Mouse (Mus musculus): ENCODE results near the gene Ncf1. TPM values are rescaled to one million over a fixed set of nuclear protein-coding genes. Genes with fewer than 3 reads are reported as not detected.

Ncf1 gene
- polyA plus RNA-seq (2012; rRNA removed; ENCODE audit: low replicate concordance) = 8.5 and 20.1 TPM in 2 replicates

DNA sequence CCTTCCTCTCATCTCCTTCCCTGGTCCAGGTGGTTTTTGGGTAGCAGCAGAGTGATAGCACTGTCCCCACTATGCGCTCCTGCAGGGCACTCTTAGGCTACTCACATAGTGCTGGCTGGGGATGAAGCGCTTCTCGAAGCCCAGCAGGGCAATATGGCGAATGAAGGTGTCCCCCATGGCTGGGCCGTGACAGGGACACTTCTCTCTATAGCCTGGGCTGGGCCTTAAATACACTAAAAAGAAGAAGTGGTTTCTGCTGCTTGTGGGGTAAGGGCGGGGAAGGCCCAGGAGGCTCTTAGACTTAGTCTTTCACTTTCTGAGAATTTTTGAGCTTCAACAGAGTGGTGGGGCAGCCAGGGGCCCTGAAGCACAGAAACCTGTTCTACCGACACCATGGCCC lies at the start of gene Ncf1:
Ncf1 (minus strand) TSS at position 235 of the 400 bp plus-strand sequence.

DNA sequence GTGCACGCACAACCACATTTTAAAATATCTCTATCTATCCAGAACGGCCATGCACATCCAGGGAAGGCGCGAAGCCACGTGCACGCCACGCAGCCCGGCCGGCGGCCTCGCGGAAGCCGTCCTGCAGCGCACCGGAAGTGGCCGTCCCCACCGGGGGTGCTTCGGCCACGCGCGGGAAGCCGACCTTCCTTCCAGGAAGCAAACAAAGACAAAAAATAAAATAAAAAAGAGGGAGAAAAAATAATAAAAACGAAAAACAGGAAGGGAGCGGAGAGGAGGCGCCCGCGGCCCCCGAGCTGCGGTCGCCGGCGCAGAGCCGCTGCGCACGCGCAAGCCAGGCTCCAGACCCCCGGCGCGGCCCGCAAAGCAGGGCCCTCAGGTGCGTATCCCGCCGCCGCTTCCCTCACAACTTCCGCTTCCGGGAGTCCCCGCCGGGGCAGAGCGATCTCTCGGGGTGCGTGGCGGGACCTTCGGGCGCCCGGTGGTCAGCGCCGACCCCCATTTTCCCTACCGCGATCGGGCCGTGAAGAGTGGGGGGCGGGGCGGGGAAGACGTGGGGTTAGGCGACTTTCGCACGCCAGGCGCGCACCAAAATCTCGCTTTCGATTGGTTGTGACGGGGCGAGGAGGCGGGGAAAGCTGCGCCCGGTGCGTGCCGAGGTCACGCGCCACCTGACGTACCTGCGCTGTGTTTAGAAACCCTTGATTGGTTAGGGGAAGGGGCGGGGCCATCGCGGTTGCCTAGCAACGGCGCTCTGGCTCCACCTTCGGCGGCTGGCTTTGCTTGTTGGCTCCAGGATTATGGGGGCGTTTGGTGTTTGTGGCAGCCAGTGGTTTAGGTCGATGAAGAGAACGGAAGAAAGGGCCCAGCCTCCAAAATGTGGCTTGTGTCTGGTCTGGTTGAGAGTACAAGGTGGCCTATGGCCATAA lies 45.3 kb downstream of the Ncf1 start, which contains the start of gene Gtf2ird2:
Gtf2ird2 (plus strand) TSS at position 140 of the 929 bp plus-strand sequence.

DNA sequence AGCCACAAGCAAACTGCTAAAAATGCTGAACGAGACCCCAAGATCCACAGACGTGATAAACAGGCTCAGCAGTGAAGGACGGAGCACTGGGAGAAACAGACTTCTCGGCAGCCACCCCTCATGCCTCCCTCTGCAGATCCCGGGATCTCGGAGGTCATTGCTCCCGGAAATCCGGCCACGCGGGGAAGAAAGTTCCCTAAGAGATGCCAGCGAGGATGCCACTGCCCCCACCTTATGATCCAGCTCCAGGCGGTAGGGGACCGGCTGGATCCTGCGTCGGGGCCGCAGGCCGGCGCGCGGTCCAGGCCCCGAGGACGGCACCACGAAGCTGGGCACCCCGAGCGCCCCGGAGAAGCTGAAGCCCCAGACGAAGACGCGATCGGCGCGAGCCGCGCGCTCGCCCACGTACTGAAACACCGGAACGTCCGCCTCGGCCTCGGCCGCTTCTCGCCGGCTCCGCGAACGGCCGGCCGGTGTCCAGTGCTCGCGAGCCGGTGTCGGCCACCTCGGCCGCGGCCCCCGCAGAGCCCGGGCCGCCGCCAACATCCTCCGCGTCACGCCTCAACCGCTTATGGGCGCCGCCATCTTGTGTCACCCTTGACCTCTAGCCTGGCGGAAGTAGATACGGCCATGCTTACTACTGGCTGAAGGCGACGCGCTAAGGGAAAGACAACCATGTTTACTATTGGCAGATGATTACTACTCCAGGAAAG lies 53.1 kb downstream of the Ncf1 start, which contains the start of gene Rcc1l:
Rcc1l (minus strand) TSS at position 606 of the 713 bp plus-strand sequence.

Other genes with a start within 250 kb of the Ncf1 start
- gene Castor2, start 129.9 kb downstream of the Ncf1 start, polyA plus RNA-seq (2012; rRNA removed; ENCODE audit: low replicate concordance) = 10.7 and 15.2 TPM in 2 replicates
- gene Rcc1l, start 52.9 kb downstream of the Ncf1 start, polyA plus RNA-seq (2012; rRNA removed; ENCODE audit: low replicate concordance) = 10.7 and 13.9 TPM in 2 replicates
- 2.7 and 3.8 TPM in 2 replicates for gene Gtf2ird2, start 45.6 kb downstream of the Ncf1 start, polyA plus RNA-seq (2012; rRNA removed; ENCODE audit: low replicate concordance)
- 22.8 and 30.3 TPM in 2 replicates for gene Gtf2i, start 85.1 kb upstream of the Ncf1 start, polyA plus RNA-seq (2012; rRNA removed; ENCODE audit: low replicate concordance)
- 22.5 and 27.8 TPM in 2 replicates for gene Gtf2ird1, start 227.1 kb upstream of the Ncf1 start, polyA plus RNA-seq (2012; rRNA removed; ENCODE audit: low replicate concordance)